Mouse (Mus musculus) sigmoid colon, adult 10 weeks (tissue): ENCODE data around the gene Fads3. TPM values are rescaled to one million over a fixed set of nuclear protein-coding genes. Genes with fewer than 3 reads are reported as not detected.

ENCODE experiments used
- polyA plus RNA-seq: library from polyadenylated mRNA; stranded (reverse); fragments of 350-450 nt; fragmentation: Illumina TruSeq; extraction: RNeasy Lipid Tissue Mini Kit (QIAGEN cat#74804); gene quantifications from one replicate; pipeline ENCODE4 v1.2.3, GENCODE M21; 2014; ENCODE audit warnings: low read depth, low replicate concordance

Gene Fads3
- 6.1 TPM for polyA plus RNA-seq

DNA sequence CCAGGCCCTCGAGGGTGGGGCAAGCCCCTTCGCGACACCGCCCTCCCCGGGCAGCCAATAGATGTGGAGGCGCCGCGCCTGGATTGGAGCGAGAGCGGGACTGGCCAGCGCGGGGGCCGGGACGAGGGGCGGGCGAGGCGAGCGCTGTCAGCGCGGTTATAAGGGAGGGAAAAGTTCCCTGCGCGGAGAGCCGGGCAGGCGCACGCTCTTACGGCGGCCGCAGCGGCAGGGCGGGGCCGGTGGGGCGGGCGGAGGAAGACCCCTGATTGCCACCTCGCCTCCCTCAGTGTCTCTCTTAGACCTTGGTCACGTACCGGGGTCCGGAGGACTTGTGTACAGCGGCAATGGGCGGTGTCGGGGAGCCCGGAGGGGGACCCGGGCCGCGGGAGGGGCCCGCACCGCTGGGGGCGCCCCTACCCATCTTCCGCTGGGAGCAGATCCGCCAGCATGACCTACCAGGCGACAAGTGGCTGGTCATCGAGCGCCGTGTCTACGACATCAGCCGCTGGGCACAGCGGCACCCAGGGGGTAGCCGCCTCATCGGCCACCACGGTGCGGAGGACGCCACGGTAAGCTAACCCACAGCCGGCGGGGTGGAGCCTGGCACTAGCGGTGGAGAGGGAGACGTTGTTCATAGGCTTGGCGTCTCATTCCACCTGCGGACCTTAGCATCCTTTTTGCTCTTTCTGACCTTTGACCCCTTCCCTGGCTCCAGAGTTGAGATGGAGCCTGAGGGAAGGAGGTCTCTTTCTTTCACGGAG, at the start of gene Fads3:
Gene Fads3, plus strand, starts transcription at position 182 of the 761 bp plus-strand sequence.

DNA sequence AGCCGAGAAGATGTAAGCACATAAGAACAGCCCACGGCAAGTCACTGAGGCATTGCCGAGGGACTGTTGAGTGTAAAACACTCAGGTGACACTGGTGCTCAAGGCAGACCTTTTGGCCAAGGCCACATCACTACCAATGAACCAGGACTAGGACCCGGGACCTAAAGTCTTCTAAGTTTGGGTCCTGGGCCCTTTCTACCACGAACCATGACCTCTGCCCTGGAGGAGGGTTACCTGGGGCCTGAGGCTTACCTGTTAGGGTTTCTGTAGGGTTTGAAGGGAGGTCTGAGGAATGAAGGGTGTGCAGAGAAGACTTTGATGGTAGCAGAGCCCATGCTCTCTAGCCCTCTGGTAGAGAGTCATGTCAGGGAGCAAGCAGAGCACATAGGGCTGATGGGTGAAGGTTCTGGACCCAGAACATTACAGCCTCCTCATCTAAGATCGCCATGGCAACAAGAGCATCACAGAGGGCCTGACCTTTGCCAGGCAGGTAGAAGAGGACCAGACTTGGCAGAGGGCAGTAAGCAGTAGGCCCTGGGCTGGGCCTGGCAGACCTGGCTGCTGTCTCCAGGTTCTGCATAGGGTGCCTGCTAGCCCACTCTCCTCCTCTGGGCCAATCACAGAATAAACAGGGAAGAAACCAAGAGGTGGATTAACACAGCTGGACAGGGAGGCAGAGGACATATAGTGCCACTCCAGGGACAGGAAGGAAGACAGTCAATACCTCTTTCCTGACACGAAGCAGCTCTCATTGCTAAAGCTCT, 40.0 kb upstream of the Fads3 start, which contains the start of the genes Best1 and Rab3il1:
Gene Best1, minus strand, starts transcription at position 428 of the 764 bp plus-strand sequence.
Gene Rab3il1, plus strand, starts transcription at position 464 of the 764 bp plus-strand sequence.

DNA sequence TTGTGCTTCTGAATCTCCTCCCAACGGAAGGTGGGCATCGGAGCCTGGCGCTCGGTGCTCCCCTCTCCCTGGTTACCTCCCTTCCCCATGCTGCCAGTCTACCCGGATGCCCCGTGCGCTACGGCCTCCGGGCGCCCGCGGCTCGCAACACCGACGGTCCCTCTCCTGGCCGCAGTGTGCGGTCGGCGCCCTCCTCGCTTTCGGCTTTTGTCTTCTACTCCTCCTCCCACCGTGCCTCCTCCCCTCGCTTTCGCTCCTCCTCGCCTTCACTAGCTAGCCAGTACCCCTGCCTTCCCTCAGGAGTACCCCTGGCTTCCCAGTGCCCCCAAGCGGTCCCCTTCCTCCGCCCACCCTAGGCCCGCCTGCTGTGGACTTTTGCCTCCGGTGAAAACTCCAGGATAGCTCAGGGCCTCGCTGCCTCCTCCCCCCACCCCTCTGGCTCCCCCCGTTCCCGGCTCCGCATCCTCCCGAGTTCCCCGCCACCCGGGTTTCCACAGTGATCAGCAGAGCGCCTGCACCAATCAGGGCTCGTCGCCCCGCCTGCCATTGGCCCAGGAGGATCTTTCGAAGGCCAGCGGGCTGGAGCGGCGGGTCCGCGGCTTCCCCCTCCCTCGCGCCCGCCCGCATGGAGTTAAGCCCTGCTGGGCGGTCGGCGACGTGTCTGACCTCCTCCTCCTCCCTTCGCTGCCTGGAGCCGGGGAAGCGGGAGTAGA, 60.1 kb downstream of the Fads3 start, which contains the start of gene Fads2:
Gene Fads2, minus strand, starts transcription at position 406 of the 713 bp plus-strand sequence.

Other genes starting within 250 kb of the Fads3 start
- gene Scgb2a2, start 194.0 kb upstream of the Fads3 start, polyA plus RNA-seq: not detected
- gene Incenp, start 142.0 kb upstream of the Fads3 start, polyA plus RNA-seq: 8.3 TPM
- 1,452 TPM for gene Fth1, start 61.0 kb upstream of the Fads3 start, polyA plus RNA-seq
- gene Best1, start 39.9 kb upstream of the Fads3 start, polyA plus RNA-seq: 0.35 TPM
- 1.1 TPM for gene Rab3il1, start 39.9 kb upstream of the Fads3 start, polyA plus RNA-seq
- gene Fads2, start 60.2 kb downstream of the Fads3 start, polyA plus RNA-seq: 41.5 TPM
- 19.7 TPM for gene Fads1, start 141.3 kb downstream of the Fads3 start, polyA plus RNA-seq
- gene Tmem258, start 162.4 kb downstream of the Fads3 start, polyA plus RNA-seq: 26.1 TPM
- 2.0 TPM for gene Fen1, start 162.6 kb downstream of the Fads3 start, polyA plus RNA-seq
- gene Myrf, start 199.2 kb downstream of the Fads3 start, polyA plus RNA-seq: 0.09 TPM